Mouse (Mus musculus) MEL (cell line): ENCODE measurements around the gene Bsn. TPM values are rescaled to one million over a fixed set of nuclear protein-coding genes. Genes with fewer than 3 reads are reported as not detected.

Source experiments
- DNase-seq: peaks from one replicate; pipeline ENCODE4 v3.0.0; 2011; ENCODE audit warnings: low read depth, low spot score
- H3K27ac ChIP-seq: 2 replicates; pipeline ENCODE4 v1.5.1; 2012; ENCODE audit warnings: low read depth, mild to moderate bottlenecking, control low read depth, low read length, moderate library complexity; ENCODE audit not compliant: control insufficient read depth
- H3K27me3 ChIP-seq, 2 experiments: fragments of 150-350 bp in 1 of 2; sonication (generic) in 1 of 2; 2 replicates each; pipeline ENCODE4 v1.6.1; 2012; ENCODE audit warnings: low read length in 2 of 2, mild to moderate bottlenecking in 2 of 2, improper control_type of control experiment in 1 of 2, moderate library complexity in 1 of 2; ENCODE audit not compliant: insufficient read depth in 2 of 2, control insufficient read depth in 1 of 2
- H3K36me3 ChIP-seq, 2 experiments: 2 replicates each; pipeline ENCODE4 v1.6.1; 2012 to 2014; ENCODE audit warnings: low read length in 2 of 2, improper control_type of control experiment in 1 of 2, inconsistent platforms in 1 of 2, mild to moderate bottlenecking in 1 of 2; ENCODE audit not compliant: insufficient read depth in 2 of 2, control insufficient read depth in 1 of 2
- H3K4me1 ChIP-seq, 2 experiments: fragments of 150-350 bp in 1 of 2; sonication (generic) in 1 of 2; 2 replicates each; pipeline ENCODE4 v1.6.1; 2012; ENCODE audit warnings: low read length in 2 of 2, improper control_type of control experiment in 1 of 2, mild to moderate bottlenecking in 1 of 2; ENCODE audit not compliant: insufficient read depth in 2 of 2, control insufficient read depth in 1 of 2
- H3K4me3 ChIP-seq, 2 experiments: fragments of 150-350 bp in 1 of 2; sonication (generic) in 1 of 2; 2 replicates each; pipeline ENCODE4 v1.5.1; 2012; ENCODE audit warnings: low read depth in 2 of 2, low read length in 2 of 2, mild to moderate bottlenecking in 2 of 2, moderate library complexity in 2 of 2, control low read depth in 1 of 2, improper control_type of control experiment in 1 of 2; ENCODE audit not compliant: control insufficient read depth in 1 of 2, insufficient read depth in 1 of 2
- H3K79me2 ChIP-seq: 2 replicates; pipeline ENCODE4 v1.6.1; 2012; ENCODE audit warnings: mild to moderate bottlenecking, low read length, moderate library complexity; ENCODE audit not compliant: control insufficient read depth, poor library complexity, insufficient read depth
- H3K9ac ChIP-seq: 2 replicates; pipeline ENCODE4 v1.6.1; 2012; ENCODE audit warnings: low read depth, mild to moderate bottlenecking, control low read depth, low read length, moderate library complexity; ENCODE audit not compliant: control insufficient read depth, poor library complexity, severe bottlenecking
- H3K9me3 ChIP-seq: fragments of 150-350 bp; sonication (generic); replicated peaks from 2 replicates; pipeline ENCODE4 v1.6.1; 2012; ENCODE audit warnings: mild to moderate bottlenecking, low read length, improper control_type of control experiment, moderate library complexity; ENCODE audit not compliant: insufficient read depth
- CHD1 ChIP-seq: IDR thresholded peaks from 2 replicates; pipeline ENCODE4 v1.6.1; 2012; ENCODE audit warnings: low read depth, mild to moderate bottlenecking, inconsistent platforms, low read length, improper control_type of control experiment
- CHD2 ChIP-seq: IDR thresholded peaks from 2 replicates; pipeline ENCODE4 v1.6.1; 2011; ENCODE audit warnings: low read length, improper control_type of control experiment
- CTCF ChIP-seq, 3 experiments: IDR thresholded peaks in 2 of 3; conservative IDR thresholded peaks in 1 of 3; 2 replicates each; pipeline ENCODE4 v1.5.1; 2011 to 2012; ENCODE audit warnings: low read length in 3 of 3, low read depth in 2 of 3, mild to moderate bottlenecking in 2 of 3, improper control_type of control experiment in 1 of 3, inconsistent platforms in 1 of 3, mixed read lengths in 1 of 3, moderate library complexity in 1 of 3; ENCODE audit not compliant: control insufficient read depth in 1 of 3, insufficient read depth in 1 of 3, poor library complexity in 1 of 3, severe bottlenecking in 1 of 3
- E2F4 ChIP-seq: IDR thresholded peaks from 2 replicates; pipeline ENCODE4 v1.6.1; 2011; ENCODE audit warnings: low read depth, low read length, improper control_type of control experiment, borderline replicate concordance
- ELF1 ChIP-seq: IDR thresholded peaks from 2 replicates; pipeline ENCODE4 v1.6.1; 2014; ENCODE audit warnings: low read depth, mild to moderate bottlenecking, inconsistent platforms, low read length, improper control_type of control experiment, moderate library complexity
- ETS1 ChIP-seq: IDR thresholded peaks from 2 replicates; pipeline ENCODE4 v1.6.1; 2012; ENCODE audit warnings: low read depth, mild to moderate bottlenecking, inconsistent platforms, low read length, improper control_type of control experiment, moderate library complexity
- JUND ChIP-seq: IDR thresholded peaks from 2 replicates; pipeline ENCODE4 v1.6.1; 2011; ENCODE audit warnings: low read depth, mild to moderate bottlenecking, improper control_type of control experiment, low read length
- KAT2A ChIP-seq: conservative IDR thresholded peaks from 2 replicates; pipeline ENCODE4 v1.6.1; 2012; ENCODE audit warnings: low read depth, low read length, improper control_type of control experiment, inconsistent platforms
- MAFK ChIP-seq: IDR thresholded peaks from 2 replicates; pipeline ENCODE4 v1.6.1; 2011; ENCODE audit warnings: low read depth, mild to moderate bottlenecking, low read length, improper control_type of control experiment, borderline replicate concordance
- MAZ ChIP-seq: IDR thresholded peaks from 2 replicates; pipeline ENCODE4 v1.6.1; 2012; ENCODE audit warnings: low read depth, mild to moderate bottlenecking, inconsistent platforms, low read length, improper control_type of control experiment
- MEF2A ChIP-seq: IDR thresholded peaks from 2 replicates; pipeline ENCODE4 v1.6.1; 2014; ENCODE audit warnings: low read depth, mild to moderate bottlenecking, inconsistent platforms, low read length, improper control_type of control experiment; ENCODE audit not compliant: poor library complexity, insufficient replicate concordance, severe bottlenecking; ENCODE audit errors: extremely low read depth
- MYB ChIP-seq: IDR thresholded peaks from 2 replicates; pipeline ENCODE4 v1.6.1; 2011; ENCODE audit warnings: mild to moderate bottlenecking, low read depth, low read length, improper control_type of control experiment
- MYC ChIP-seq: IDR thresholded peaks from 2 replicates; pipeline ENCODE4 v1.6.1; 2011; ENCODE audit warnings: low read depth, mild to moderate bottlenecking, low read length, improper control_type of control experiment, moderate library complexity
- NRF1 ChIP-seq: IDR thresholded peaks from 2 replicates; pipeline ENCODE4 v1.6.1; 2014; ENCODE audit warnings: low read depth, mild to moderate bottlenecking, inconsistent platforms, low read length, improper control_type of control experiment, moderate library complexity; ENCODE audit not compliant: poor library complexity, insufficient read depth, severe bottlenecking
- POLR2A ChIP-seq, 2 experiments: IDR thresholded peaks; 2 replicates each; pipeline ENCODE4 v1.6.1; 2011 to 2012; ENCODE audit warnings: low read length in 2 of 2, mild to moderate bottlenecking in 2 of 2, control low read depth in 1 of 2, improper control_type of control experiment in 1 of 2, low read depth in 1 of 2, moderate library complexity in 1 of 2; ENCODE audit not compliant: control insufficient read depth in 1 of 2, insufficient read depth in 1 of 2, poor library complexity in 1 of 2
- POLR2AphosphoS2 ChIP-seq: IDR thresholded peaks from 2 replicates; pipeline ENCODE4 v1.6.1; 2011; ENCODE audit warnings: low read length, improper control_type of control experiment
- POLR2AphosphoS5 ChIP-seq: IDR thresholded peaks from 2 replicates; pipeline ENCODE4 v1.6.1; 2012; ENCODE audit warnings: low read depth, borderline replicate concordance, mild to moderate bottlenecking, inconsistent platforms, low read length, moderate library complexity, mixed read lengths
- RAD21 ChIP-seq: IDR thresholded peaks from 2 replicates; pipeline ENCODE4 v1.6.1; 2011; ENCODE audit warnings: mild to moderate bottlenecking, low read depth, low read length, improper control_type of control experiment
- RCOR1 ChIP-seq: IDR thresholded peaks from 2 replicates; pipeline ENCODE4 v1.6.1; 2012; ENCODE audit warnings: low read depth, mild to moderate bottlenecking, inconsistent platforms, low read length, improper control_type of control experiment
- TAL1 ChIP-seq: IDR thresholded peaks from 2 replicates; pipeline ENCODE4 v1.6.1; 2012; ENCODE audit warnings: mild to moderate bottlenecking, inconsistent platforms, low read length, moderate library complexity, mixed read lengths
- TBP ChIP-seq: IDR thresholded peaks from 2 replicates; pipeline ENCODE4 v1.8.0; 2011; ENCODE audit warnings: low read depth, low read length, improper control_type of control experiment
- UBTF ChIP-seq: IDR thresholded peaks from 2 replicates; pipeline ENCODE4 v1.6.1; 2012; ENCODE audit warnings: low read depth, mild to moderate bottlenecking, inconsistent platforms, low read length, improper control_type of control experiment, moderate library complexity, borderline replicate concordance; ENCODE audit not compliant: insufficient read depth
- USF1 ChIP-seq: IDR thresholded peaks from 2 replicates; pipeline ENCODE4 v1.6.1; 2014; ENCODE audit warnings: low read depth, mild to moderate bottlenecking, inconsistent platforms, low read length, improper control_type of control experiment, moderate library complexity
- USF2 ChIP-seq, 2 experiments: IDR thresholded peaks; 2 replicates each; pipeline ENCODE4 v1.6.1; 2011 to 2012; ENCODE audit warnings: improper control_type of control experiment in 2 of 2, low read length in 2 of 2, borderline replicate concordance in 1 of 2, inconsistent platforms in 1 of 2, low read depth in 1 of 2, mild to moderate bottlenecking in 1 of 2; ENCODE audit not compliant: insufficient read depth in 1 of 2
- polyA plus RNA-seq, 2 experiments: library from polyadenylated mRNA; stranded (reverse) in 1 of 2; unstranded in 1 of 2; fragments of >175 nt in 1 of 2; fragments of >200 nt in 1 of 2; gene quantifications; 2 replicates each; pipeline versions ENCODE4 v1.2.1 to v1.2.4; 2012; ENCODE audit warnings: low replicate concordance in 2 of 2, low read depth in 1 of 2; ENCODE audit not compliant: insufficient read length in 2 of 2, insufficient read depth in 1 of 2, missing spikeins in 1 of 2
- total RNA-seq: library from RNA; depleted of rRNA; stranded (reverse); fragments of 300-350 nt; gene quantifications from 2 replicates; pipeline ENCODE4 v1.2.3, GENCODE M21; 2012

Gene Bsn
- total and polyA plus RNA-seq, 3 experiments: 3.5 to 5.6 TPM; not detected in 1

GRCm38 (mm10) chr9:108145740-108146139 is 44.4 kb downstream of the Bsn start:
- peaks cover 7 to 17% of the 10 kb centered on the region in 2 experiments for H3K4me1 ChIP-seq
- H3K79me2 ChIP-seq: no peaks in the 10 kb centered on the region
- peaks cover 0 to 10% of the 10 kb centered on the region in 2 experiments; a peak in 2 of 4 replicates for H3K36me3 ChIP-seq
- H3K4me3 ChIP-seq: no peak overlapping the region
- H3K9ac ChIP-seq: no peak overlapping the region
- no peak for TF ChIP-seq ETS1
- TF ChIP-seq NRF1: no peak
- TF ChIP-seq USF1: no peak
- TF ChIP-seq UBTF: no peak
- TF ChIP-seq MAZ: no peak
- TF ChIP-seq JUND: no peak
- no peak for TF ChIP-seq TAL1
- TF ChIP-seq, all 39 proteins: peak for 0
- Histone ChIP-seq H3K27ac (no peak overlapping the region), H3K27me3 (no peaks in the 10 kb centered on the region), H3K9me3 (no peaks in the 10 kb centered on the region)
- no peak for DNase-seq

DNA sequence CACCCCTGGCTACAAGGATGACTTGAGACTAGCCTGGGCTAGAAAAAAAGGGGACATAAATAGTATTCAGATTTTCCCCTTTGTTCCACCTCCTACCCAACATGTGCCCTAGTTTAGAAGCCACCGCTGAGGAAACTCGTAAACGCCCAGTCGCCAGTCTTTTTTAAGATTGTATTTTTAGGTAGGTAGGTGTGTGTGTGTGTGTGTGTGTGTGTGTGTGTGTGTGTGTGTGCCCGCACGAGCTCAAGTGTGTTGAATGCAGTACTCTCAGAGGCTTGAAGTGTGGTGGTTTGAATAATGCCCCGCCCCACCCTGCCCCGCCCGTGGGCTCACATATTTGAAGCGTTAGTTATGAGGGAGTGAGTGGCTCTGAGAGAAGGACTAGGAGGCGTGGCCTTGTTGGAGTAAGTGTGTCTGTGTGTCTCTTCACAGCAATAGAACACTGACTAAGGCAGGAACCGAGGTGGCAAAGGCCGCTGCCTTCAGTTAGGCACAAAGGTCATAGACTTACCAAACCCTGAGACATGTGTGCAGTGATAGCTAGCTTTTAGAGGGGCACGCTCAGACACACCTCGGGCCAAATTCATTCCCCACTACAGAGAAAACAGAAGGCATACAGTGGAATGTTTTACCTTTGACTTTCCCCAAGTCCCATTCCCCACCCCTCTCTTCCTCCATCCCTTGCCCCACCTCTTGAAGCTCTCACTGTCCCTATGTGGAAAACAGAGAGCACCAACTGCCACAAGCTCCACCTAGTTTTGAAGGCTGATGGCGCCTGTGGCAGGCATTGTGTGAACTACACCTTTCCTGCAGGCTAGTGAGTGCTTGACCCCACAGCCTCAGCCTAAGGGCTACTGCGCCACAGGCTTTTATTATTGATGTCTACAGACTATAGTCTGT is 45.6 kb downstream of the Bsn start:
- peaks cover 0 to 10% of the 10 kb centered on the region in 2 experiments; a peak in 2 of 4 replicates for H3K36me3 ChIP-seq
- TF ChIP-seq POLR2A (IDR thresholded peaks at IDR 0.05; ENCODE audit: control insufficient read depth in 1 of 2, insufficient read depth in 1 of 2, low read depth in 1 of 2, low read length in 2 of 2, poor library complexity in 1 of 2): no peak
- TF ChIP-seq POLR2AphosphoS5: no peak
- no peak for TF ChIP-seq JUND
- TF ChIP-seq CHD2: no peak
- no peak for TF ChIP-seq TBP
- TF ChIP-seq RAD21: no peak
- no peak for TF ChIP-seq USF2 (IDR thresholded peaks at IDR 0.05; ENCODE audit: borderline replicate concordance in 1 of 2, insufficient read depth in 1 of 2, low read depth in 1 of 2, low read length in 2 of 2)
- TF ChIP-seq MYB: no peak
- no peak for TF ChIP-seq CHD1
- TF ChIP-seq RCOR1: no peak
- no peak for TF ChIP-seq MAFK
- TF ChIP-seq MYC: no peak
- no peak for TF ChIP-seq KAT2A
- TF ChIP-seq POLR2AphosphoS2: no peak
- TF ChIP-seq ELF1: no peak
- TF ChIP-seq UBTF: no peak
- TF ChIP-seq MEF2A: no peak
- TF ChIP-seq CTCF (IDR thresholded peaks at IDR 0.05 in 2 of 3, conservative IDR thresholded peaks at IDR 0.05 in 1 of 3; ENCODE audit: control insufficient read depth in 1 of 3, insufficient read depth in 1 of 3, low read depth in 2 of 3, low read length in 3 of 3, poor library complexity in 1 of 3, severe bottlenecking in 1 of 3): no peak
- TF ChIP-seq E2F4: no peak
- DNase-seq: peak; percentile 33
- no peaks in the 10 kb centered on the region for H3K9me3 ChIP-seq
- H3K9ac ChIP-seq: no peak overlapping the region
- peaks cover 7 to 17% of the 10 kb centered on the region in 2 experiments for H3K4me1 ChIP-seq
- no peaks in the 10 kb centered on the region for H3K27me3 ChIP-seq
- H3K4me3 ChIP-seq: no peak overlapping the region
- H3K27ac ChIP-seq: no peak overlapping the region
- no peaks in the 10 kb centered on the region for H3K79me2 ChIP-seq
